Mouse (Mus musculus) layer of hippocampus, postnatal 10 days (tissue): Measurements from ENCODE around the gene Tubg2. TPM values are rescaled to one million over a fixed set of nuclear protein-coding genes. Genes with fewer than 3 reads are reported as not detected.

ENCODE experiments used
- DNase-seq, 2 experiments: peaks; one replicate each; pipeline ENCODE4 v3.0.0; 2021; ENCODE audit warnings: low spot score in 2 of 2
- total RNA-seq, 2 experiments: library from RNA; stranded (reverse); gene quantifications; 2 replicates each; pipeline ENCODE4 v1.2.3; 2021

Gene Tubg2
- total RNA-seq, 2 experiments from 2014 or later = 31.7 to 41.4 TPM

DNA sequence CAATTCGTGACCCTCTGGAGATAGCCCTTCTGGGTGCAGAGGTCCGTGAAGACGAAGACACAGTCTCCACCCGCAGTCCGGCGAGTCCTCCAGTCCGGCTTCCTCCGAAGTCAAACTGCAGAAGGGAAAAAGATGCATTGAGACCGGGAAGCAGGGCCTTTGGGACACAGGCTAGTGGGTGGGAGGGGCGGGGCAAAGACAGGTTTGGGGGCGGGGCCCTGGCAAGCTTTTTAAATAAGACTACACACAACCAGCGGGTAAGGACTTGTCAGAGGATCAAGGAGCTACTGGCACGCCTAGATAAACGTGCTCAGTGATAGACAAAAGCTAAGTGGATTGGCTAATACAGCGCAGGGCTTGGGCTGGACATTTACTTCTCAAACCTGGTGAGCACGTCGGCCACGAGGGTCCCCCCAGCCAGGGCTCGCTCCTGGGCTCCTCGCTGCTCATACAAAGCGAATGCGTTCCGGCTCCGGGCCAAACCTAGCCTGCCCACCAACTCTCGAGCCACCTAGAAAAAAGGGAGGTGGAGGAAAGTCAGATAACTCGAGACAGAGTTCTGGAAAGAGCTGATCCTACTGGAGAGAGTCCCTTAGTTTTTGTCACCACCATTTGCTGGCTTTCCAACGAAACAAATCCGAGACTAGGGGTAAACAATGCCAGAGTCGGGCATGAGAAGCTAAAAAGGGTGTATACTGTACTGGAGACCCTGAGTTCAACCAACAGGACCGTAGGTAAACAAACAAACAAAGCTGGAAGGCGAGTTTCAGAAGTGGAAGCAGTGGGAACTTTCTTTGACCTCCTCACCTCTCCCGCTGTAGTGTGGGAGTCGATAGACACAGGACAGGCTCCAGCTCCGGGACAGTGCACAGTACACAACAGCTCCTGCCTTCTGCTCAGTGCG, 9.2 kb downstream of the Tubg2 start:
- DNase-seq = no peak

- DNase-seq = no peak
Observed at GRCm38 (mm10) chr11:101166357-101166756, 10.7 kb downstream of the Tubg2 start.

- no peak for DNase-seq
Observed at GRCm38 (mm10) chr11:101167211-101167962, 11.7 kb downstream of the Tubg2 start.

- DNase-seq = no peak
Observed at GRCm38 (mm10) chr11:101167963-101168300, 12.2 kb downstream of the Tubg2 start.

DNA sequence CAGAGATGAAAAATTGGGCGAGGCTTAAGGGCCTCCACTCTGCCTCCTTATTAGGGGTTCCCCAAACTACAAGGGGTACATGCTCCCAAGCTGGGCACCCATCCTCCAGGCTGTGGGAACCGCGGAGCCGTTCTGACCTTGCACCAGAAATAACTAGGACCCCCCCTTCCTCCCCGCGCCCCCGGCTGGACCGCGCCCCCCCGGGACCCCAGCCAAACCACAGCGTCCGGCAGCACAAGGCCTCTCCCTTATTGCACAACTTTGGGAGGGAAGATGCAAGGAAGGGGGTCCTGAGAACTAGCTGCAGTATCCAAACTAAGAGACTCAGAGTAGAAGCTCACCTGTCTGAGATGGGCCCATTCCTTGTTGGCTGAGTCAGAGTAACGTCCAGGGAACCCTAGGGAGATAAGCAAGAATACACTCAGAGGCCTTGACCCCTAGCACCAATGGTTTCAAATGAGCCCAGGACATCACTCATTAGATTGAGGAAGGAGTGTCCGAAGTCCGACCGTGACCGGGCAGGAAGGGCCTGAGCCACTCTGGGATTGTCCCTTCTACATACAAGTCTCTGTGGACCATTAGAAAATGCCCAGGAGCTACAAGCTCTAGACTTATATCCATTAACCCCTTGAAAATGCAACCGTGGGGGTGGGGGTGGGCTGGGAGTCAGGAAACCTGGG, 12.7 kb downstream of the Tubg2 start:
- no peak for DNase-seq

GRCm38 (mm10) chr11:101169301-101170107, 13.8 kb downstream of the Tubg2 start:
- DNase-seq = no peak

DNA sequence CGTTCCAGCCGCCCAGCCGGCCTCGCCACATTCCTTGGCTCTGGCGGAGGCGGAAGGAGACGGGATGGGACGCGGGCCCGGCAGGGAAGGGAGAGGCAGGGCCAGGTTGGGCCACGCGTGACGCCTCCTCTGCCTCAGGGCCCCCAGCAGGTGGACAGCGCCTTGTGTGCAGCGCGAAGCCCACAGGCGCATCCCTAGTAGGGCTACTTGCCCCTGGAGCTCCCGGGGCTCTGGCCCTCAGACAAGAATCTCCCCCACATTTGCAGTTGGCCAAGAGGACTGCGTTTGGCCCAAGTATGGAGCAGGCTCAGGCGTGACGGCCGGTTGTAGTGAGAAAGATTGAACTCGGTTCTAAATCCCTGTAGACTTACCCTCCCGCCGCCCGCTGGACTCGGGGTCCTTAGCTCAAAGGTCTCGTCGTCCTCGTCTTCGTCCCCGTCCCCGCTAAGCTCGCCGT, 14.7 kb downstream of the Tubg2 start, which contains the start of gene Cntnap1:
Gene Cntnap1 (plus strand): TSS at position 170 of the 457 bp plus-strand sequence.
- peak in 1 of 2 experiments; percentile 42 for DNase-seq

DNA sequence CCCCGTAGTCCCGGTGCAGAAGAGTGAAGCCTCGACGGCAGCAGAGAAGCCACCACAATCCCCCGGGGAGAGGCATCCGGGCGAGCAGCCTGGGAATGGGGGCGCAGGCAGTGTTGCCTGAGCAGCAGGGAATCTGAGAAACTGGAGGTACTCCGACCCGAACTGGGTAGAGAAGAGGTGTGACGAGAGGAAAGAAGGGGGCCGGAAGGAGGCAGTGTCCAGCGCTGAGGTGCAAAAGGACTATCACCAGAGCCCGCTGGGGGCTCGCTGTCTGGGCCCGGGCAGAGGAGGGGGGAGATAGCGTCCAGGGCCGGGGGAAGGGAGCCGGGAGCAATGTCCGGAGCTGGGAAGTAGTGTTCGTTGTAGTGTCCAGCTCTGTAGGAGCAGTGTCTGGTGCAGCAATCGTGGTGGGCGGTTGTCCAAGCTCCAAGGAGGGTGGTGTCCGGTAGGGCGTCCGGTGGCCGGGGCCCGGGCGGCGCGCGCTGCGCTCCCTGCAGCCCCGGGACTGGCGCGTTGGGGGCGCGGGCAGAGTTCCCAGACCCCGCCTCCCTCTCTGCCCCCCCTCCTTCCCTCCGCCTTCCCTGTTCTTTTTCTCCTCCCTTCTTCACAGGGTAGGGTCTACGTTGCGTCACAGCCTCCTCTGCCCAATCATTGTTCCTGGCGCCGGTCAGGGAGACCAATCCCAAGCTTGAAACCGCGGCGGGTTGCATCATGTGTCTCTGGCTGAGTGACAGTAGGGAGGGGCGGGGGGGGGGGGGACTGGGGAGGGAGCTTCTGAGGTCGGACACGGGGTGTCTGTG, 15.3 kb downstream of the Tubg2 start, which contains the start of gene Plekhh3:
Gene Plekhh3 (minus strand): TSS at position 541 of the 800 bp plus-strand sequence.
- peak; percentile 91 for DNase-seq

DNA sequence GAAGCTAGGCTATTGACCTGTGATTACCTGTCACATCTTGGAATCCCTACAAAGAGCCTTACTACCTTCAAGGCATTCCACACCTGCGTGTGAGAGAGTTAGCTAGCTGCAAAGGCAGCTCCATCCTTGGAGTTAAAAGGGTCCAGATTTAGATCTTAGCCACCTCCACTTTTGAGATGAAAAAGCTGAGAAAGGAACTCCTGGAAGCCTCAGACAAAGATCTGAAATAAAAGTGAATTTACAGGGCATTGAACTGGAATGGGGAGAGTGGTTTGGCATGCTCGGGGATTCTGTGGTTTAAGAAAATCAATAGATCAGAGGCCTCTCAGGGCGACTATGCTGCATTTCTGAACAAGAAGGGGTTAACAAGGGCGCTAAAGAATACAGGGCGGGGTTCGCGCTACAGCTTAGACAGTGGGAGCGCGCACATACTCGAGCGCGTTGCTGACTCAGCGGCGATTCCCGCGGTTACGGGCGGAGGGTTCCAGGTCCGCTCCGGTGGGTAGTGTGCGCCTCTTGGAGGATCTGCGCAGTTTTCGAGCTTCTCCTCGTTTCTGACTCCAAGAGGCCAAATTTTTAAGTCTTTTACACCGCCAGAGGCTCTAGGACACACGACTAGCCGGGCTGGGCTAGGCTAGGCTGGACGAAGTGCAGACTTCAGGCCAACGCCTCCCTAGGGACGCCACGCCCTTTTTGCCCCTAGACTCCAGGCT, 16.2 kb downstream of the Tubg2 start:
- peak; percentile 62 to 75 for DNase-seq

DNA sequence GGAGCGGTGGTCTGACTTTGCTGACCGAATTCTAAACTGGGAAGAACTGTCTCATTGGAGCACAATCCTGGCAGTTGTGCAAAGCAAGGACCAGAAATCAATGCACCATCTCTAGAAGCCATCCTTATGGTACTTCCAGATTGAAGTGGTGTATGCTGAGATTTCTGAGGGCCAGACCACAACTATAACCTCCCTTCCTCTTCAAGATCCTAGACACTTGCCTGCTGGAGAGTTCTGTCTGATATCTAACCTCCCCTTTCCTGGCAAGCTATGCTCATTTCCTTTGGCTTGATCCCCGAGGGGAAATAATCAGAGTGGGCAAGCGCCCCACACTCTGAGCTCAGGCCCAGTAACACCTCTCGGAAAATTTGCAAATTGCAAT, 16.7 kb downstream of the Tubg2 start:
- DNase-seq = no peak

- DNase-seq = no peak
Observed at GRCm38 (mm10) chr11:101173112-101173511, 17.4 kb downstream of the Tubg2 start.

DNA sequence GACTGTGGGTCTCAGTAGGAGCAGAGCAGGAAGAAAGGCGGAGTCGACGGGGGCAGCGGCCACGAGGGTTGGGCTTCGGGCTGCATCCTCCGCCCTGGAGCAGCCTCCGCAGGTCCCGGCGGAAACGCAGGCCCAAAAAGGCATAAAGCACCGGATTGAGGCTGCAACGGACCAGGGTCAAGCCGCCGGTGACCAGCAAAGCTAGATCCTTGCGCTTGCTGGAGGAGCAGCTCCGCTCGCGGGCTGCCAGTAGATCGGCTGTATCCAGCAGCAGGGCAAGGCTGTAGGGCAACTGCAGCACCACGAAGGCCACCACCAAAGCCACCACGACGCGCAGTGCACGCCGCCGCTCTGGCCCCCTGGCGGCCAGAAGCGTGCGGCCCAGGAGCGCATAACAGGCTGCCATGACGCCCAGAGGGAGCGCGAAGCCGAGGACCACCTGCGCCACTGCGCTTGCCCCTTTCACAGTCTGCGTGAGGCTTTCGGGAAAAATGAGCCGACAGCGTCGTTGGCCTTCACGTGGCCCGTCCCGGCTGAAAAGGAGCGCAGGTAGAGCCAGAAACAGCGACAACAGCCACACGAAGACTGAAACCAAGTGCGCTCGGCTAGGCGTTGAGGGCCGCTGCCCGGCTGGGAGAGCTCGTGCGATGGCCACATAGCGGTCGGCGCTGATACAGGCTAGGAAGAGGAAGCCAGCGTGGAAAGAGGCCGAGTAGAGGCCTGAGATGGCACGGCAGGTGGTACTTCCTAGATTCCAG, 18.1 kb downstream of the Tubg2 start:
- DNase-seq = peak; percentile 65 to 79

GRCm38 (mm10) chr11:101174389-101174745, 18.7 kb downstream of the Tubg2 start:
- DNase-seq = no peak

DNA sequence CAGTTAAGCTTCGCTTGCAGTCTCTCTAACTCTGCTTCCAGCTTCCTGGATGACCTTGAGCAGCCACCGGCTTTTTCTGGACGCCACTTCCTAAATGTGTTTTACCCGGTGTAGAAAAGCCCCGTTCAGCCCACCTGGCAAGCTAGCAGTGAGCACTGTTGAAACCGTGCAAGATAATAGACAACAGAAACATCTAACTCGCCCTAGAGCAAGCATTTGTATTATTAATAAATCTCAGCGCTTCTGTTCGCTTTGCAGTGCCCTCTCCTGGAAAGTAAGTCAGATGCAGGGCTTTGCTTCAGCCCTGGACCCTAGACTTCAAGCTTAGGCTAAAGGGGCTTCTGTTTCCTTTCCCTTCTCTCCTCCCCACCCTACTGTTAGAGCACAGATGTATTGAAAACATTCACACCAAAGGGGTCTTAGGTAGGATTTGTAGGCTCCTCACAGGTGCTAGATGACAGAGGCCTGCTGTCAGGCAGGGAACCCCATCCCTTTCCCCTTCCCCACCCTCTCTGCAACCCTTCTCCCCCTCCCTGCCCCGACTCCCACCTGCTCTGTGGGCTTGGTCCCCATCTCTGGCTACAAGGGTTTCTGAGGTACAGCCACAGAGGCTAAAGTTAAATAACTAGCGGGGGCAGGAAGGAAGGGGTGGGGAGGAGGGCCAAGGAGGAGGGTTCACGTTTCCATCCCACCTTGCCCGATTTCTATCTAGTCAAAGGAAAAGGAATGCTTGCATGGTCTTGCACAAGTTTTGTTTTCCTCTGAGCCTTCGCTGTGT, 19.3 kb downstream of the Tubg2 start, which contains the start of gene Ccr10:
Gene Ccr10 (minus strand): TSS at position 593 of the 778 bp plus-strand sequence.
- no peak for DNase-seq

GRCm38 (mm10) chr11:101175636-101176116, 20.0 kb downstream of the Tubg2 start:
- peak in 1 of 2 experiments; percentile 50 for DNase-seq

DNA sequence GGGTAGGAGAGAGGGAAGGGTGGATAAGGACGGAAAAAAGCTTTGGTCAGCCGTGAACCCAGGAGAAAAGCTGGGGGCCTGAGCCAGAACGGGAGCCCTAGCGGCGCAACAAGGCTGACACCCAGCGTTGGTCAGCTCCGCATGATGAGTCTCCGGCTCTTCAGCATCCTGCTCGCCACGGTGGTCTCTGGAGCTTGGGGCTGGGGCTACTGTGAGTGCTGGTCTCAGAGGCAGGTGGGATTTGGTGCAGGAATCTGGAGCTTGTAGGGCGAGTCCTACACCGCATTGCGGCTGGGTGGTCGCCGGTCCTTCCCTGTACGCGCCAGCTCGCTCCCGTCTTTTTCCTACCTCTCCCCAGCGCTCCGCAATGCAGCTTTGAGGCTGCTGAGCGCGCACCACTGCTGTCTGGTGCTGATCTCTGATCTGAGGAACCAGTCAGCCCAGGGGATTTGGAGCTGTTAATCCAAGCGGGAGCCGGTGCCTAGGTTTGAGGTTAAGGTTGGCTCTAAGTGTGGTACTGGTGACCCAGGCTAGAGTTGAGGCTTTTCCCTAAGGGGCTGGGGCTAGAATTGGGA, 20.5 kb downstream of the Tubg2 start:
- DNase-seq = peak; percentile 43 to 58
